Mouse (Mus musculus) cerebellum, adult (tissue): ENCODE measurements around the gene Enho.
"Not testable (repeated sequence)": the region's sequence is repeated elsewhere in the genome, so short reads cannot be mapped to it uniquely, and the experiment has no call there.

Experiments used
- ATAC-seq: cut with Nextera tagmentation; 2 replicates; pipeline ENCODE4 v1.9.2; 2017; ENCODE audit warnings: mild to moderate bottlenecking, moderate library complexity, mixed read lengths; ENCODE audit not compliant: insufficient number of reproducible peaks, low FRiP score, low TSS enrichment

The Enho gene

DNA sequence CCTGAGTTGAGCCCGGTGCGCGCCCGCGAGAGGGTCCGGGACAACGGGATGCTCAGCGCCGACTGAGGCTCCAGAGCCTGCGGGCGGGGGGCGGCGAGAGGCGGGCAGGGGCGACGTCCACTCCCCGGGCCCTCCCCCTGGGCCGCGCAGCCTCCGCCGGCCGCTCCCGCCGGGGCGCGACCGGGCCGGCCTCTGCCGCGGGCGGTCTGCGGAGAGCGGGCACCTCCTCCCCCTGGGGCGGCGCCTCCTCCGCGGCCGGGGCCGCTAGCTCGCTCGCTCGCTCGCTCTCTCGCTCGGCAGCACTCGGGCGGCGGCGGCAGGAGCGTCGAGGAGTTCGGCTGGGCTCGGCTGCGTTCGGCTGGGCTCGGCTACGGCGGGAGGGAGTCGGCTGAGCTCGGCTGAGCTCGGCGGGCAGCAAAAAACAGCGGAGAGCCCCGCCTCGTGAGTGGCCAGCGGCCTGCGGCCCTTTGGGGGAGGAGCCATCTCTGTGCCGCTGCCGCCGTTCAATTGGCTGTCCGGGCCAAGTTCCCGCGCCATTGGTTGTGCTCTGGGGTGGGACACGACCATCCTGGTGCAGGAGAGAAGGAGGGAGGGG is at the start of gene Enho:
Enho (minus strand) TSS at position 412 of the 595 bp plus-strand sequence.
- ATAC-seq = peak; percentile 67

- ATAC-seq = not testable (repeated sequence)
Observed at GRCm38 (mm10) chr4:41688562-41688961, 48.4 kb upstream of the Enho start.

GRCm38 (mm10) chr4:41685882-41686492 is 45.9 kb upstream of the Enho start:
- not testable (repeated sequence) for ATAC-seq

- ATAC-seq = not testable (repeated sequence)
Observed at GRCm38 (mm10) chr4:41684931-41685453, 44.9 kb upstream of the Enho start.

GRCm38 (mm10) chr4:41684131-41684930 is 44.2 kb upstream of the Enho start:
- ATAC-seq = not testable (repeated sequence)

GRCm38 (mm10) chr4:41683303-41683702 is 43.2 kb upstream of the Enho start:
- not testable (repeated sequence) for ATAC-seq

- no peak for ATAC-seq
Observed at GRCm38 (mm10) chr4:41682789-41683188, 42.7 kb upstream of the Enho start.

GRCm38 (mm10) chr4:41681947-41682346 is 41.8 kb upstream of the Enho start:
- no peak for ATAC-seq

DNA sequence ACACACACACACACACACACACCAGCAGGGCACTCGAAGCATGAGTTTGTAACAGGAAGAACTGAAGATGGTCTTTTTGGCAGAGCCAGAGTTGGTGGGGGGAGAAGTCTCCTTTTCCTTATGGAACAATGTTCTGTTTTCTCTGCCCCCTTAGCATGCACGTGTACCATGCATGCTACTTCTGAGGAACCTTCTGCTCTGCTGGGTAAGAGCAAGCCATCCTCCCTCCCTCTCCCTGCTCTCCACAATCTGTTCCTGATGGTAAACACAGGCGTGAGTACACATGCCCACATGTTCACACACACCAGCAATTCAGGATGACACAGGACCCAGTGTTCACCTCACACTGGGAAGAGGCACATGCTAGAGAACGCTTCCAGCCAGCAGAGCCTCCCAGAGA is 41.1 kb upstream of the Enho start:
- ATAC-seq = peak; percentile 38; the same call in 1 of the 2 replicates

- no peak for ATAC-seq
Observed at GRCm38 (mm10) chr4:41679291-41679690, 39.2 kb upstream of the Enho start.

- ATAC-seq = no peak
Observed at GRCm38 (mm10) chr4:41678863-41679262, 38.7 kb upstream of the Enho start.

DNA sequence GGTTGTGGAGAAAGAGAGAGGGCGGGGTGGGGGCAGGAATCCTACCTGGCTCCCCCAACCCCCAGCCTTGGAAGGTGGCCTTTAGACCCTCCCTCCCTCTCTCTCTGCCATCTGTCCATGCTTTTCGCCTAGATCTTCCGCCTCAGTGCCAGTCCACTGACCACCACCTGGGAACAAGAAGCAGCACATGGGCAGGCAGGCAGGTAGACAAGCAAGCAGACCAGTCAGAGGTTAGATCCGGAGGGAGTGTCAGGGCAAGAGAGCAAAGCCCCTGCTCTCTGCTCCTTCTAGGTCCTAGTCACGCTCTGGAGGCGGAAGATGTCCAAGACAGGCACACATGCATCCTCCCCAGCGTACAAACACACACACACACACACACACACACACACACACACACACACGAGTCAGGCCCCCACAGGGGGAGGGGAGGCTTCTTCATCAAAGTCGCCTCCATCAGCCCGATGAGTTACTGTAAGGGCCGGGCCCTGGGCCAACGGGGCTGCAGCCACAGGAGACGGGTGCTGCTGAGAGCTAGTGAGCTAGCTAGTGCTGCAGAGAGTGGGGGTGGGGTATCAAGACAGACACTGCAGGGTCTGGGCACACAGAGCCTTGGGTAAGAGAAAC is 37.0 kb upstream of the Enho start:
- peak; percentile 46 for ATAC-seq

DNA sequence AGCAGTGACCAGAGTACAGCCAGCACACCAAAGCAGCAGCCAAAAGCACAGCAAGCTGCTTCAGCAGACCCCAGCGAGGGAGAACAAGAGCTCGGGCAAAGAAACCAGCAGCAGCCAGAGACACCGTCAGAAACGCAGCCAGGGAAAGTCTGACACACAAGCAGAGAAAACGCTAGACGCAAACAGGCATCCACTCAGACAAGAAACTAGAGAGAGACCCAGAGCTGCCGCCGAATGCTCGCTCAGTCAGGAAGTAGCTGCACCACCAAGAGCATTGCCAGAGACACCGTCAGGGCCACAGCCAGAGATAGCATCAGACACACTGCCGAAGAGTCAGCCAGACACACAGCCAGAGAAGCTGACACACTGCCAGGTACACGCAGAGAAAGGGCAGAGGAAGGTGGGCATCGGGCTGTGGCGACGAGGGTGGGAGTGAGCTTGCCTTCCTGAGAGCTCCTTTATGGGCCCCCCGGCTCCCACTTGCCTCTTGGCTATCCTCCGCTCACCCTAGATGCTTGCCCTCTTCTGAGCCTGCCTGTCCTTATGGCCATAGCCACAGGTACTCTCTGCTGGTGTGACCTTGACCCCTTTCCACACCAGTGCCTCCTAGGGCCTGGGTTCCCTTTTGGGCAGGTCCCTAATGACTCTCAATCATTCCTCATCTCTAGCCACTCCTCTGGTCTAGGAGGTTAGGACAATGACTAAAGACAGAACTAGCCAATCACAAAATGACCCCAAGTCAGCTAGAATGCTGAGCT is 36.3 kb upstream of the Enho start:
- ATAC-seq = peak; percentile 21

DNA sequence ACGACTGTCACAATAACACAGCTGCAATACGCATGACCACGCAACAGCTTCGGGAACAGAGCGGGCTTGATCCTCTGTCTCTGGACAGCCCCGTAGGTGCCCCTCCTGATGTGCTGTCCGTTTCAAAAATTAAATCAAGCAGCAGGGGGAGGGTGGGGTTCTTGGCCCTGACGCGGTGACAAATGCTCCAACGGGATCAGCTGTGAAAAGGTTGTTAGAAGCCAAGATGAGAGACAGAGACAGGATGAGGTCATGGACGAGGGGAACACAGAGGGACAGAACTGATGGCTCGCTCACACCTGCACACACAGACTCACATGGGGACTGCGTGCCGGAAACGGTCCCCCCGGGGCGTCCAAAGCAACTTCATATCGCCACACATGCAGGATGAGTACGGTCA is 33.1 kb upstream of the Enho start:
- no peak for ATAC-seq

DNA sequence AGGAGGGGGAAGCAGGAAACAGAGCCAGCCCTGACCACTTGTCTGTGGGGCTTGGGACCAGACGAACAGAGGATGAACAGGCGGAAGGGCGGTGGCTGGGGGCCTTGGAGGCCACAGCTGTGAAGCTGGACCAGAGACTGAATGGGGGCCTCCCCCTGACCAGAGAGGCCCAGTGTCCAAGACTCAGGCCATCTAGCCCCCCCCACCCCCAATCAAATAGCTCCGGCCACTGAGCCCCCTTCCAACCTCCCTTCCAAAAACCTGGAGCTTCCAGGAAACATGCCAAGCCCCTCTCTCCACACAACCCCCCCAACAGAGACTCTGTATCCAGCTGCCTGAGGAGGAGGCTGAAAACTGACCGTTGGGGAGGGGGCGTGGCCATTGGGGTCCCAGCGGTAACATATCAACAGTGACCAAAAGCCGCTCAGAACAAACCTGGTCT is 32.4 kb upstream of the Enho start:
- no peak for ATAC-seq

DNA sequence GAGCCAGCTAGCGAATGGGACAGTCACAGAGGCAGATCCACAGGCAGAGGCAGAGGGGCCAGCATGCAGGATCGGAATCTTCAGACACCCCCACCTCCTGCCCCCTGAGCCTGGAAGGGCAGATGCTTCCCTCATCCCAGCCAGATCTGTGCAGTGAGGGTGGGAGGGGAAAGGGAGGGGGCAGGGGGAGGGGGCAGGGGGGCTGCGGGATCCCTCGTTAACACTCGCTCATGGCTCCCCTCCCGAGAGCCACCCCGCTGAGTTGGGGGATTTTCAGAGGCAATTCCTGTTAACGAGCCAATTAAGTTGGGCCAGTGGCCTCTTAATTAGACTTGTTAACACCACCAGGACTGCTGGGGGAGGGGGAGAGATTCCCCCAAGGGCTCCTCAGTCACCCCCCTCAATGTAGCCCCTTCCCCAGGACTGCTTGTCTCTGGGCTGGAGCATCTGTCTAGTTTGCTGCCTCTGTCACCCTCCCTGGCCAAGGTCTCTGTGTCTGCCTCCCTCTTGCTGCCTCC is 31.9 kb upstream of the Enho start:
- no peak for ATAC-seq

DNA sequence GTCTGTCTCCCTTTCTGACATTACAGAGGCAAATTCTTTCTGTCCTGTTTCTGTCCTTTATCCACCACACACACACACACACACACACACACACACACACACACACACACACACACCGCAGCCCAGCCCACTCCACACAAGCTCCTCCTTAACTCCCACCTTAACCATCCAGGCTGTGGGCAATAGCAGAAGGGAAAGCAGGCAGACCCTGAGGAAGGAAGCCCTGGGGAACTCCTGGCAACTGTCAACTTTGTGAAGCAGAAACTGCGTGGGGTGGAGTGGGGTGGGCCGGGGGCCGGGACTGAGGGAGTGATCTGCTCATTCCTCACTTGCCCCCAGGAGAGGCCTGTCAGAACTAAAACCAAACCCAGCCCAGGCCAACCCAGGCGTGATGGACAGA is 31.4 kb upstream of the Enho start:
- no peak for ATAC-seq

DNA sequence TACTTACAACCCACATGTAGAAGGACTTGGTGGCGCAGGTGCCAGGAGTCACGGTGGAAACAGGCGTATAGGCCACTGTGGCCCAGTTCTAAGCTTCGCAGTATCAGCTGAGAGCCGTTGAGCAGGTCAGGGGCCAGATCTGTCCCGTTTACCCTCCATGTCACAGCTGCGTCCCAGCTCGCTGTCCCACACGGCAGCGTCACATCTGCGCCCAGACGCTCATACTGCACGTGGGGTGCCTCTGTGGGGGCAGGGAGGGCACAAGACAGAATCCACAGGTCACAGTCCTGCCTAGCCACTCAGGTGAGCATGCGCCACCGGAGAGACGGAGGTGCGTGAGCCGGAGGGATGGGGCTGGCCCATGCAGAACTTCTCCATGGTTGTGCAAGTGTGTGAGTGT is 30.7 kb upstream of the Enho start:
- ATAC-seq = no peak

DNA sequence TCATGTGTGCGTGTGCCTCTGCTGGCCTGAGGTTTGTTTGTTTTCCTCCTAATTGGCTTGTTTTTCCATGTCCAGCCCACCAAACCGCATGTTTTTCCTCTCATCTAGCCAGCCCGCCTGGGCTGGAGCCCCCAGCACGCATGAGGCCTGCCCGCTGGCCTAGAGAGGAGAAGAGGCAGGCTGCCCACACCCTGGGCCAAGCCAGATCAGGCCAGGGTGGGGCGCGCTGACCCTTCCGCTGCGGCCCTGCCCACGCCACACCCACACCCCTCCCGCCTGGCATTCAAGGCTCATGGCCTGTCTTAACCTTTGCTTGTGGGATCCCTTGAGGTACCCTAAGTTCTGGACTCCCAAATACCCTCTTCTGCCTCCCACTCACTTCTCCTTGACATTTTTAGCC is 26.5 kb upstream of the Enho start:
- no peak for ATAC-seq
